In the genomic region with DNA sequence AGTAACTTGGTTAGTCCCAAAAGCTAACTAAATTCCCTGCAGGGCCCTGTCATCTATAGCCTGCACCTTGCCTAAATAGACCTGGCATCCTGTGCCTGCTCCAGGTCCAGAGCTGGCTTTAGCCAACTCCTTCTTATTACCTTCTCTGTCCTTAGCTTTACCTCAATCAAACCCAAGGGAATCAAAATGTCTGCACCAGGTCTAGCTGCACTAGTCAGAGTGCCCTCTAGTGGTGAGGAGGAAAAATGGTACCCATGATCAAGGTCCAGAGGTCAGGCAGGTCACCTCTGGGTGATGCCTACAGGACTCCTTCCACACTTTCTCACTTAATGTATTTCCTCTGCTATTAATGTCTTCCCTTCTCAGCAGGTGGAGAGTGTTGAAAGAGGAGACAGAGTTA, we compare ENCODE assay signal across 10 mouse cellular contexts. TPM values are rescaled to one million over a fixed set of nuclear protein-coding genes. Genes with fewer than 3 reads are reported as not detected.
DNase-seq lines count a peak whose midpoint lies in the region; TF ChIP-seq lines count a peak whose summit lies in the region.
"Had no signal": no experiment of that assay in that cellular context is flagged by ENCODE, and none has a peak within 500 bp of the region (broad histone marks: within the 10 kb centered on the region; RNA-seq: fewer than 3 reads in every experiment).

No protein-coding gene starts in this region.

- no peaks in the 10 kb centered on the region for H3K4me1 ChIP-seq in heart, adult 2 months (ENCODE audit: control insufficient read depth, insufficient read depth, low read length)
- no peaks in the 10 kb centered on the region for H3K4me1 ChIP-seq in thymus, adult 2 months (replicated peaks; ENCODE audit: control insufficient read depth, insufficient read depth, low read length)
- H3K4me1 ChIP-seq in small intestine, adult 2 months (ENCODE audit: control insufficient read depth, insufficient read depth, insufficient read length, low read length): no peaks in the 10 kb centered on the region; the same call in 1 of the 2 replicates
- H3K4me1 ChIP-seq: intestine, embryonic 15.5 days had no signal

- intact Hi-C loops in heart, adult 2 months (cut with DNase I): loop anchor here (2.0 kb wide), 1 partner anchor 270 kb away; no protein-coding TSS in a partner anchor
- intact Hi-C loops in heart, postnatal 25 days (cut with DNase I): loop anchor here (2.0 to 5.0 kb wide), 2 partner anchors 165 to 270 kb away; no protein-coding TSS in a partner anchor

- no peaks in the 10 kb centered on the region for H3K27me3 ChIP-seq in heart, adult 2 months (ENCODE audit: control insufficient read depth, insufficient read depth, low read length)
- no peaks in the 10 kb centered on the region for H3K27me3 ChIP-seq in thymus, adult 2 months (ENCODE audit: control insufficient read depth, insufficient read depth, low read length)
- H3K27me3 ChIP-seq in small intestine, adult 2 months (ENCODE audit: control insufficient read depth, insufficient read depth, low read length): no peaks in the 10 kb centered on the region
- H3K27me3 ChIP-seq: intestine, embryonic 15.5 days had no signal

- no peak for TF ChIP-seq EP300 in heart, adult 2 months (IDR thresholded peaks at IDR 0.05; ENCODE audit: insufficient read depth, low read depth, low read length)

- no peak overlapping the region for H3K4me3 ChIP-seq in heart, adult 2 months
- no peak overlapping the region for H3K4me3 ChIP-seq in thymus, adult 2 months (ENCODE audit: control insufficient read depth, insufficient read depth, low read length)
- H3K4me3 ChIP-seq in small intestine, adult 2 months (ENCODE audit: low read depth, low read length): no peak overlapping the region
- H3K4me3 ChIP-seq: intestine, embryonic 15.5 days had no signal

- H3K27ac ChIP-seq in heart, adult 2 months: no peak overlapping the region
- no peak overlapping the region for H3K27ac ChIP-seq in thymus, adult 2 months (ENCODE audit: control insufficient read depth, insufficient read depth, low read length)
- no peak overlapping the region for H3K27ac ChIP-seq in small intestine, adult 2 months (ENCODE audit: insufficient read depth, low read depth, low read length)
- H3K27ac ChIP-seq: intestine, embryonic 15.5 days had no signal

- TF ChIP-seq CTCF in heart, adult 2 months (IDR thresholded peaks at IDR 0.05): peak; percentile 83
- TF ChIP-seq CTCF in thymus, adult 2 months (IDR thresholded peaks at IDR 0.05; ENCODE audit: borderline replicate concordance, control insufficient read depth, extremely low read depth, insufficient read depth, low read length, poor library complexity): no peak
- TF ChIP-seq CTCF in small intestine, adult 2 months (IDR thresholded peaks at IDR 0.05; ENCODE audit: extremely low read depth, insufficient read length, insufficient replicate concordance, low read depth, low read length): peak; percentile 62; the same call in 1 of the 2 replicates

- H3K79me2 ChIP-seq in heart, adult 2 months (replicated peaks; ENCODE audit: control insufficient read depth, insufficient read depth, low read length): no peaks in the 10 kb centered on the region

- no peak for DNase-seq in heart, adult 2 months
- DNase-seq in heart, postnatal 25 days (ENCODE audit: low spot score): no peak
- DNase-seq in thymus, postnatal 0 days (ENCODE audit: low spot score): peak; percentile 13
- no peak for DNase-seq in thymus, adult 2 months
- DNase-seq in embryo, embryonic 11 days: peak; percentile 10
- no peak for DNase-seq in right cerebral cortex, postnatal 36 days (ENCODE audit: low spot score in 2 of 2)
- no peak for DNase-seq in spleen, postnatal 14 days (ENCODE audit: low spot score in 2 of 2)
- DNase-seq: cerebellum, postnatal 25 days had no signal

- no peak for TF ChIP-seq POLR2A in heart, adult 2 months (IDR thresholded peaks at IDR 0.05; ENCODE audit: insufficient read depth, low read depth, low read length)
- no peak for TF ChIP-seq POLR2A in thymus, adult 2 months (IDR thresholded peaks at IDR 0.05; ENCODE audit: control insufficient read depth, extremely low read depth, insufficient read depth, low read length, poor library complexity)
- no peak for TF ChIP-seq POLR2A in small intestine, adult 2 months (IDR thresholded peaks at IDR 0.05; ENCODE audit: low read depth, low read length)

- no peak overlapping the region for H3K9ac ChIP-seq in heart, adult 2 months (ENCODE audit: low read depth, low read length)
- H3K9ac ChIP-seq: intestine, embryonic 15.5 days had no signal

- no peaks in the 10 kb centered on the region for H3K36me3 ChIP-seq in heart, adult 2 months (ENCODE audit: control insufficient read depth, insufficient read depth, low read length)
- H3K36me3 ChIP-seq in thymus, adult 2 months (ENCODE audit: control insufficient read depth, insufficient read depth, low read length): no peaks in the 10 kb centered on the region
- no peaks in the 10 kb centered on the region for H3K36me3 ChIP-seq in small intestine, adult 2 months (ENCODE audit: control insufficient read depth, insufficient read depth, low read length)
- H3K36me3 ChIP-seq: intestine, embryonic 15.5 days had no signal

RNA-seq across cellular contexts. Expression of a gene that starts 6.2 kb away (rescaled TPM):
- total RNA-seq in heart, adult 2 months (2021): 1 to 10 TPM; 1.0 to 1.1 TPM
- 0.76 and 0.78 TPM in 2 replicates for polyA plus RNA-seq in heart, adult 2 months (2012; rRNA removed)
- 1 to 10 TPM; 1.4 to 1.5 TPM for total RNA-seq in heart, postnatal 25 days (2021)
- 0.08 and 0.09 TPM in 2 replicates for polyA plus RNA-seq in thymus, postnatal 0 days (2015; fragmentation: Nextera tagmentation; extraction: Ambion mirVana)
- polyA plus RNA-seq in thymus, adult 2 months (2012; rRNA removed): 0.16 and 0.18 TPM in 2 replicates
- polyA plus RNA-seq in small intestine, adult 2 months (2012; rRNA removed): 1.1 and 2.8 TPM in 2 replicates

Comparison
In these comparisons a context has a peak if more than half of its experiments do, and no peak if none do; other contexts are left out.
1. DNase-seq: peak in thymus, postnatal 0 days (single experiment) and embryo, embryonic 11 days (single experiment); none in heart, adult 2 months (0 of 2), heart, postnatal 25 days (single experiment), thymus, adult 2 months (single experiment), right cerebral cortex, postnatal 36 days (0 of 2) and spleen, postnatal 14 days (0 of 2).